Mouse (Mus musculus): ENCODE results near the gene Exoc6. TPM values are rescaled to one million over a fixed set of nuclear protein-coding genes. Genes with fewer than 3 reads are reported as not detected.

Exoc6 gene
- total and polyA plus RNA-seq, 3 experiments: 30.2 to 41.2 TPM; not detected in 1

DNA sequence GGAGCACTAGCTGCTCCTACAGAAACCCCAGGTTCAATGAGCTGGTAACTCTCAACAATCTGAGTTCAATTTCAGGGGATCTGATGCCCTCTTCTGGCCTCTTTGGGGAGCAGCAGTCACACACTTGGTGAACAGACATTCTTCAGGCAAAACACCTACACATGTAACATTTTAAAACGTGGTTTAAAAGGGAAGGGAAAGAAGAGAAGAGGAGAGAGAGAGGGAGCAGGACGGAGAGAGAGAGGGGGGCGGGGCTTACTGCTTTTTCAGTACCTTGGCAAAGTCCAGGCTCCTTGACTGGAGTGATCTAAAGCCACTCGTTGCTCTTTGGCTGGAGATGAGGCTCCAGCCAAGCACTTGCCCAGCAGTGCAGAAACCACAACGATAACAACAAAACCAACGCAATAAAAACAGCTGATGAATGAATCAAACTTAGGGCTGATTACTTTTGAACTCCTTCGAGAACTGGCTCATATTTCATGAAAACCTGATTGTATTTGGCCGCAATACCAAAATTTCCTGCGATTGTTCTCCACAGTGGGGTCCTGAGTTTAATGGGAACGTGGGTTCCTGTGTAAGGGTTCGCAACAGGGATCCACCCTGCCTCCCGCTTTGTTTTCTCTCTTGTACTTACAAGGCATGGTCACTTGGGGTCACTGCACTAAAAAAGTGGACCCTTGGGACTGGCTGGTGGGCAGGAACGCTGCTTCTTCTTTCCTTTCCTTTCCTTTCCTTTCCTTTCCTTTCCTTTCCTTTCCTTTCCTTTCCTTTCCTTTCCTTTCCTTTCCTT lies 6.5 kb upstream of the Exoc6 start (continued):
- TF ChIP-seq RAD21 (IDR thresholded peaks at IDR 0.05; ENCODE audit: low read depth, low read length) (peak; percentile 66), E2F4 (IDR thresholded peaks at IDR 0.05; ENCODE audit: borderline replicate concordance, low read depth, low read length) (no peak), MYB (IDR thresholded peaks at IDR 0.05; ENCODE audit: low read depth, low read length) (no peak), GATA1 (IDR thresholded peaks at IDR 0.05; ENCODE audit: low read depth, low read length) (peak; percentile 8; the same call in 1 of the 2 replicates), CHD2 (IDR thresholded peaks at IDR 0.05; ENCODE audit: low read length) (no peak), UBTF (IDR thresholded peaks at IDR 0.05; ENCODE audit: borderline replicate concordance, insufficient read depth, low read depth, low read length) (no peak), POLR2A (IDR thresholded peaks at IDR 0.05; ENCODE audit: control insufficient read depth in 1 of 2, insufficient read depth in 1 of 2, low read depth in 1 of 2, low read length in 2 of 2, poor library complexity in 1 of 2) (no peak), RCOR1 (IDR thresholded peaks at IDR 0.05; ENCODE audit: low read depth, low read length) (peak; percentile 72), POLR2AphosphoS2 (IDR thresholded peaks at IDR 0.05; ENCODE audit: low read length) (no peak), ZMIZ1 (IDR thresholded peaks at IDR 0.05; ENCODE audit: low read depth, low read length) (no peak), NRF1 (IDR thresholded peaks at IDR 0.05; ENCODE audit: insufficient read depth, low read depth, low read length, poor library complexity, severe bottlenecking) (no peak), MXI1 (IDR thresholded peaks at IDR 0.05; ENCODE audit: low read depth, low read length) (peak; percentile 83), TBP (IDR thresholded peaks at IDR 0.05; ENCODE audit: low read depth, low read length) (no peak), TAL1 (IDR thresholded peaks at IDR 0.05; ENCODE audit: low read length) (no peak), ZNF384 (IDR thresholded peaks at IDR 0.05; ENCODE audit: low read depth, low read length) (no peak; the same call in 1 of the 2 replicates), ZKSCAN1 (IDR thresholded peaks at IDR 0.05; ENCODE audit: low read depth, low read length) (no peak), MAZ (IDR thresholded peaks at IDR 0.05; ENCODE audit: low read depth, low read length) (no peak)

DNA sequence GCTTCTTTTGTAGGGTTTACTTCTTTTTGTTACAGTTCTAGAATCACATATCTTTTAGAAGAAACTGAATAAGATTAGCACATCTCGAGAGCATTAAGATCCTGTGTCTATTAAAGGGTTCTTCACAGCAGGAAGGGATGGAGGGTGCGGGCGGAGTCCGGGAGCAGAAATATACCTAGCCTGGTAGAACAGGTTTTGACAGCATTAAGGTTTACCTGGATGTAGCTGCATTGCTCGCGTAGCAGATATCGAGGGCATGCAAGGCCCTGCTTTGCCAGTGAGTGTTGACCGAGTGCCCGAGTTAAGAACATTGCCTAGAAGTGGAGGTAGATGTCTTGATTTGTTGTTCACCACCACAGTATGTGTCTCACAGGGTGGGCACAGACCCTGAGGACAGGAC lies 5.7 kb upstream of the Exoc6 start:
- DNase-seq (ENCODE audit: low read depth, low spot score): no peak
- H3K4me3 ChIP-seq (ENCODE audit: control insufficient read depth in 1 of 2, insufficient read depth in 1 of 2, low read depth in 2 of 2, low read length in 2 of 2): no peak overlapping the region
- H3K36me3 ChIP-seq (ENCODE audit: control insufficient read depth in 1 of 2, insufficient read depth in 2 of 2, low read length in 2 of 2): no peaks in the 10 kb centered on the region; a peak in 1 of 4 replicates
- peaks cover 0 to 12% of the 10 kb centered on the region in 2 experiments; a peak in 2 of 4 replicates for H3K4me1 ChIP-seq (ENCODE audit: control insufficient read depth in 1 of 2, insufficient read depth in 2 of 2, low read length in 2 of 2)
- H3K9ac ChIP-seq (ENCODE audit: control insufficient read depth, low read depth, low read length, poor library complexity, severe bottlenecking): no peak overlapping the region
- no peaks in the 10 kb centered on the region for H3K9me3 ChIP-seq (replicated peaks; ENCODE audit: insufficient read depth, low read length)
- TF ChIP-seq MAFK (IDR thresholded peaks at IDR 0.05; ENCODE audit: borderline replicate concordance, low read depth, low read length) (no peak), CHD2 (IDR thresholded peaks at IDR 0.05; ENCODE audit: low read length) (no peak), USF1 (IDR thresholded peaks at IDR 0.05; ENCODE audit: low read depth, low read length) (no peak), SIN3A (IDR thresholded peaks at IDR 0.05; ENCODE audit: low read length) (no peak), ZC3H11A (IDR thresholded peaks at IDR 0.05; ENCODE audit: low read depth, low read length) (no peak), UBTF (IDR thresholded peaks at IDR 0.05; ENCODE audit: borderline replicate concordance, insufficient read depth, low read depth, low read length) (no peak)
- no peak overlapping the region for H3K27ac ChIP-seq (ENCODE audit: control insufficient read depth, low read depth, low read length)
- H3K27me3 ChIP-seq (ENCODE audit: control insufficient read depth in 1 of 2, insufficient read depth in 2 of 2, low read length in 2 of 2): no peaks in the 10 kb centered on the region
- H3K79me2 ChIP-seq (ENCODE audit: control insufficient read depth, insufficient read depth, low read length, poor library complexity): no peaks in the 10 kb centered on the region
